Mouse (Mus musculus): ENCODE data around the gene Tmem182. TPM values are rescaled to one million over a fixed set of nuclear protein-coding genes. Genes with fewer than 3 reads are reported as not detected.

Tmem182 gene
- polyA plus RNA-seq (2016; fragmentation: Nextera tagmentation; extraction: Ambion mirVana): 5.1 and 12.1 TPM in 2 replicates

GRCm38 (mm10) chr1:40805351-40805750 lies at the start of gene Tmem182:
Gene Tmem182, plus strand, starts transcription at chr1:40805601.
- Histone ChIP-seq H3K36me3 (no peaks in the 10 kb centered on the region), H3K9me3 (no peaks in the 10 kb centered on the region), H3K27me3 (ENCODE audit: insufficient read depth, poor library complexity, severe bottlenecking) (no peaks in the 10 kb centered on the region), H3K4me1 (0 out of 2 replicates have a peak, but pooled peaks cover 14% of the 10 kb centered on the region), H3K4me3 (peak within 1 kb of the TSS; percentile 24; the same call in 1 of the 2 replicates), H3K27ac (peak within 1 kb of the TSS; percentile 85)
- WGBS: 44% methylated on average over 9 of the region's 9 CpGs
- DNase-seq (ENCODE audit: low spot score): no peak

DNA sequence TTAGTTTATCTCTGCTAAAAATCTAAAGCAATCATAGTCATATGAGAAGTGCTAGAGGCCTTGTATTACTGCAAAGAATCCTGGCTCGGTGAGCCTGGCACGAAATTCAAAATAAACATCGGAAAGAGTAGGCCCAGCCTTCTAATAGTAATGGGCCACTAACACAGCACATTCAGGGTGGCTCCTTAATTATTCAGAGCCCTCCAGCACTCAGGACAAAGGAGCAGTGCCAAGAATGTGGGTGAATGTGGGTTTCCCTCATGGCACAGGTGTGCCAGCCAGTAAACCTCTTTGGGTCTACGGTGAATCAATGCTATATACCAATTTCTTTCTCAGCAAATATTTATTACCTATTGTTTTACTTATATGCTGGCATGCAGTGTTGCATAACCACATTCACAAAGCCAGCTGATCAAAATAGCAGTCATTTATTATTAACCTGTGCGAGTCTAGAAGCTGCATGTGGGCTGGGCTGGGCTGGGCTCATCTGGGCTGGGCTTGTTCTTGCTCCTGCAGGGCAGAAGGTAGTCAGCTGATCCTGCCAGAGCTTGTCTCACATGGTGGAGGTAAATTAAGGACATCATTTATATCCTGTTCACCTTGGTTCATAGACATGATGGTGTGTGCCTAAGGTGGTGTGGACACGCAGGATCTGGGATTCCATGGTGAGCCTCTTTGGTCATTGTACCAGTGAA lies 45.5 kb upstream of the Tmem182 start:
- Histone ChIP-seq H3K36me3 (no peaks in the 10 kb centered on the region), H3K9me3 (no peaks in the 10 kb centered on the region), H3K4me1 (no peaks in the 10 kb centered on the region), H3K4me3 (no peak overlapping the region), H3K27me3 (ENCODE audit: insufficient read depth, poor library complexity, severe bottlenecking) (no peaks in the 10 kb centered on the region), H3K27ac (no peak overlapping the region)
- 85% methylated on average over 6 of the region's 6 CpGs for WGBS
- peak; percentile 24 for DNase-seq (ENCODE audit: low spot score)

GRCm38 (mm10) chr1:40764042-40764441 lies 41.4 kb upstream of the Tmem182 start:
- no peaks in the 10 kb centered on the region for H3K27me3 ChIP-seq (ENCODE audit: insufficient read depth, poor library complexity, severe bottlenecking)
- no peak overlapping the region for H3K27ac ChIP-seq
- no peaks in the 10 kb centered on the region for H3K36me3 ChIP-seq
- peak; percentile 52 for DNase-seq (ENCODE audit: low spot score)
- no peaks in the 10 kb centered on the region for H3K9me3 ChIP-seq
- no peak overlapping the region for H3K4me3 ChIP-seq
- 95% methylated on average over 1 of the region's 1 CpGs for WGBS
- H3K4me1 ChIP-seq: no peaks in the 10 kb centered on the region

DNA sequence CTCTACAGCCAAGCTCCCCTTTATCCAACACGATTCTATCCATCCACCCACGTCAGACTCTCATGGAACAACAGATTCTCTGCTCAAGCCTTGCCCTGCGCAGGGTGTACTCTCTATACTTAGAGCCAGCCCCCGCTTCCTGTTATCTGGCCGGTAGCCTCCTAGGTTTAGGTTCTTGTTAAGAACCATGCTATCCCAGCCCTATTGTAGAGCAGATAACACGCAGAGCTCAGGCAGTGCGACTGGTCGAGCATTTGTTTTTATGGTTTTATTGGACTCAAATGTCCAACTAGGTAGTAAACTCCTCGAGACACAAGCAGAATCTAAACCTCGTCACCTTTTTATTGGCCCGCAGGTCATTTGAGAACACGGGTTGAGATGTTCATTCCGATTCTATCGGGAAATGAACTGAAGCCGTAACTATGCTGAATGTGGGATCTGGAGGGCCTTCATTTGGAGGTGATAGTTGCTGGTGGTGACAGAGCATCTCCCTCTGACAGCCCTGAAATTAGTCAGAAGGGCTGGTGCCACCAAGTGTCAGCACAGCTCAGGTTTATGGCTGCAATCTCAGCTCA lies 40.6 kb upstream of the Tmem182 start:
- no peaks in the 10 kb centered on the region for H3K9me3 ChIP-seq
- no peaks in the 10 kb centered on the region for H3K27me3 ChIP-seq (ENCODE audit: insufficient read depth, poor library complexity, severe bottlenecking)
- no peak overlapping the region for H3K4me3 ChIP-seq
- peak; percentile 56 for DNase-seq (ENCODE audit: low spot score)
- WGBS: 80% methylated on average over 15 of the region's 15 CpGs
- no peaks in the 10 kb centered on the region for H3K4me1 ChIP-seq
- H3K27ac ChIP-seq: no peak overlapping the region
- H3K36me3 ChIP-seq: no peaks in the 10 kb centered on the region

DNA sequence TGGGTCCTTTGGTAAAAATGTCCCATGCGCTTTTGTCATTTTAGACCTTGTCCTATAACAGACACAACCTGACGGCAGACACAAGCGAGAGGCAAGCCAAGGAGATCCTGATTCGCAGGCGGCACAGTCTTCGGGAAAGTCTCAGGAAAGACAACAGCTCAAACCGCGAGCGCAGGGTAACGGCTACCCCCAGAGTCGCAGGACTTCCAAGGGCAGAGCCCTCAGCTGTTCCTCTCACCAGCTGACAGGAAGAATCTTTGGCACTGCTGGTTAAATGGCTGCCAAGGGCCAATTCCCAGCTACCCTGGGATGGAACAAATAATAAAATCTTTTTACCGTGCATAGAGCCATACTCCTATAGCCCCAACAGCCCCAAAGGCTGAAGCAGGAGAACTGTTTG lies 39.9 kb upstream of the Tmem182 start:
- Histone ChIP-seq H3K4me3 (no peak overlapping the region), H3K27me3 (ENCODE audit: insufficient read depth, poor library complexity, severe bottlenecking) (no peaks in the 10 kb centered on the region), H3K9me3 (no peaks in the 10 kb centered on the region), H3K27ac (no peak overlapping the region), H3K4me1 (no peaks in the 10 kb centered on the region), H3K36me3 (no peaks in the 10 kb centered on the region)
- peak; percentile 45 for DNase-seq (ENCODE audit: low spot score)
- 83% methylated on average over 12 of the region's 12 CpGs for WGBS

- H3K4me3 ChIP-seq: no peak overlapping the region
- no peaks in the 10 kb centered on the region for H3K9me3 ChIP-seq
- peak; percentile 61 for DNase-seq (ENCODE audit: low spot score)
- H3K36me3 ChIP-seq: no peaks in the 10 kb centered on the region
- H3K27me3 ChIP-seq (ENCODE audit: insufficient read depth, poor library complexity, severe bottlenecking): no peaks in the 10 kb centered on the region
- no peak overlapping the region for H3K27ac ChIP-seq
- 85% methylated on average over 18 of the region's 18 CpGs for WGBS
- no peaks in the 10 kb centered on the region for H3K4me1 ChIP-seq
Observed at GRCm38 (mm10) chr1:40767588-40767987, 37.8 kb upstream of the Tmem182 start.

- no peaks in the 10 kb centered on the region for H3K27me3 ChIP-seq (ENCODE audit: insufficient read depth, poor library complexity, severe bottlenecking)
- no peak overlapping the region for H3K4me3 ChIP-seq
- 23% methylated on average over 6 of the region's 6 CpGs for WGBS
- peaks cover under 1% of the 10 kb centered on the region; the same call in 1 of the 2 replicates for H3K36me3 ChIP-seq
- no peaks in the 10 kb centered on the region for H3K9me3 ChIP-seq
- DNase-seq (ENCODE audit: low spot score): peak; percentile 71
- no peaks in the 10 kb centered on the region for H3K4me1 ChIP-seq
- H3K27ac ChIP-seq: no peak overlapping the region
Observed at GRCm38 (mm10) chr1:40768606-40769005, 36.8 kb upstream of the Tmem182 start.

- no peaks in the 10 kb centered on the region for H3K4me1 ChIP-seq
- H3K4me3 ChIP-seq: no peak overlapping the region
- DNase-seq (ENCODE audit: low spot score): peak; percentile 50
- H3K27ac ChIP-seq: no peak overlapping the region
- H3K36me3 ChIP-seq: peaks cover 6% of the 10 kb centered on the region
- 66% methylated on average over 4 of the region's 4 CpGs for WGBS
- no peaks in the 10 kb centered on the region for H3K9me3 ChIP-seq
- H3K27me3 ChIP-seq (ENCODE audit: insufficient read depth, poor library complexity, severe bottlenecking): no peaks in the 10 kb centered on the region
Observed at GRCm38 (mm10) chr1:40769331-40769894, 36.0 kb upstream of the Tmem182 start.

DNA sequence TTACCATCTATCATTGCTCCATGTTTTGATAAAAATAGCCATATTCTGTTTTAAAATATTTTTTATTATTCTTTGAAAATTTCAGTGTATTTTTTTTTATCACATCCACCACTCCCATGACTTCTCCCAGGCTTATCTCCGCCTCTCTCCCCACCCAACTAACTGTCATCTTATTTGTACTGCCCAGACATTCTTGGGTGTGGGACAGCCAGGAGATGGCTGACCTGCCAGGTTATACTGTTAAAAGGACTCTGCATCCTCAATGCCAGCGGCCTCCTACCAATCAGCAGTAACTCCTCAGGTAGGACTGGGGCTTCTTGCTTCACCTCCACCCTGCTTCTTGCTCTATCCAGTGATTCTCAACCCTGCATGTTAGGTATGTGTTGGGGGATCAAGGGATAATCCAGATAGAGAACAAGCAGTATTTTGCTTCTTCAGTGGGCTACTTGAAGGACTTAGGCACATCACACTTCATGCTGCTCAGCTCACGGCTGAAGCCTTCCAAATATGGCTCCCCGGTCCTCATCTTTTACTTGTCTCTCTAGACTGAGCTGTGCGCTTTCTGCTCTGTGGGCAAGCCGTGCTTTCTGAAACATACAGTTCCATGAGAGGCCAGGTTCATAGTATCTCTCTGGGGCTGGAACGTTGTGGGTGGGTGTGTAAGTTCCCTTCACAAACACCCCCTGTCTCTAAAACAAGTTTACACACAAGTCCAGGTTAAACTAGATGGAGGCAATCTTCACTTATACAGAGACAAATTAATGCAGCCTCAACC lies 34.0 kb upstream of the Tmem182 start:
- H3K27me3 ChIP-seq (ENCODE audit: insufficient read depth, poor library complexity, severe bottlenecking): no peaks in the 10 kb centered on the region
- no peaks in the 10 kb centered on the region for H3K4me1 ChIP-seq
- H3K9me3 ChIP-seq: no peaks in the 10 kb centered on the region
- no peak overlapping the region for H3K27ac ChIP-seq
- 82% methylated on average over 7 of the region's 7 CpGs for WGBS
- peak; percentile 61 for DNase-seq (ENCODE audit: low spot score)
- no peak overlapping the region for H3K4me3 ChIP-seq
- H3K36me3 ChIP-seq: peaks cover 6% of the 10 kb centered on the region

GRCm38 (mm10) chr1:40773234-40773633 lies 32.2 kb upstream of the Tmem182 start:
- Histone ChIP-seq H3K27me3 (ENCODE audit: insufficient read depth, poor library complexity, severe bottlenecking) (no peaks in the 10 kb centered on the region), H3K36me3 (peaks cover 6% of the 10 kb centered on the region), H3K4me1 (no peaks in the 10 kb centered on the region), H3K9me3 (no peaks in the 10 kb centered on the region), H3K27ac (no peak overlapping the region), H3K4me3 (no peak overlapping the region)
- WGBS: 78% methylated on average over 5 of the region's 5 CpGs
- no peak for DNase-seq (ENCODE audit: low spot score)

DNA sequence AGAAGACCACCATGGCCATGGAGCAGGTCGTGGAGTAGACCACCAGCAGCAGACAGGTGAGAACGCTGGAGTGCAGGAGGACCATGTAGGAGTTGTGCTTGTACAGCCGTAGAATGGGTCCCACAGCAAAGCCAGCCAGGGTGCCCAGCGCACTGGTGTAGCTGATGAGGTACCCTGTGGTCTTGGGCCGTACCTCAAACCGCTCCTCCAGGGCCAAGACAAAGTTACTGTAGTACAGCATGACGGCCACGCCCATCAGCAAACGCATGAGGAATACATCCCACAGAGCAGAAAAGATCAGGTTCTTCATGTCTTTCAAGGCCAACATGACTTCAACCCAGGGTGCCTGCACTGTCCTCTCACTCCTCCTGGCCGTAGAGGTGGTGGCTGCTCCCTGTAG lies 31.4 kb upstream of the Tmem182 start:
- Histone ChIP-seq H3K27ac (no peak overlapping the region), H3K4me3 (no peak overlapping the region), H3K4me1 (no peaks in the 10 kb centered on the region), H3K27me3 (ENCODE audit: insufficient read depth, poor library complexity, severe bottlenecking) (no peaks in the 10 kb centered on the region), H3K36me3 (peaks cover 13% of the 10 kb centered on the region), H3K9me3 (peaks cover 2% of the 10 kb centered on the region; the same call in 1 of the 2 replicates)
- WGBS: 97% methylated on average over 10 of the region's 10 CpGs
- DNase-seq (ENCODE audit: low spot score): peak; percentile 70

- H3K27me3 ChIP-seq (ENCODE audit: insufficient read depth, poor library complexity, severe bottlenecking): no peaks in the 10 kb centered on the region
- H3K9me3 ChIP-seq: peaks cover 2% of the 10 kb centered on the region; the same call in 1 of the 2 replicates
- DNase-seq (ENCODE audit: low spot score): peak; percentile 24
- H3K4me1 ChIP-seq: no peaks in the 10 kb centered on the region
- peaks cover 29% of the 10 kb centered on the region for H3K36me3 ChIP-seq
- 71% methylated on average over 2 of the region's 2 CpGs for WGBS
- H3K4me3 ChIP-seq: no peak overlapping the region
- no peak overlapping the region for H3K27ac ChIP-seq
Observed at GRCm38 (mm10) chr1:40776102-40776501, 29.3 kb upstream of the Tmem182 start.

- no peaks in the 10 kb centered on the region for H3K4me1 ChIP-seq
- H3K36me3 ChIP-seq: peaks cover 29% of the 10 kb centered on the region
- WGBS: 87% methylated on average over 3 of the region's 3 CpGs
- DNase-seq (ENCODE audit: low spot score): no peak
- no peaks in the 10 kb centered on the region for H3K27me3 ChIP-seq (ENCODE audit: insufficient read depth, poor library complexity, severe bottlenecking)
- H3K27ac ChIP-seq: no peak overlapping the region
- H3K9me3 ChIP-seq: peaks cover 2% of the 10 kb centered on the region; the same call in 1 of the 2 replicates
- H3K4me3 ChIP-seq: no peak overlapping the region
Observed at GRCm38 (mm10) chr1:40776763-40777162, 28.6 kb upstream of the Tmem182 start.

All from heart, embryonic 10.5 days (tissue).